Mouse (Mus musculus): ENCODE data around the gene Syce1l. TPM values are rescaled to one million over a fixed set of nuclear protein-coding genes. Genes with fewer than 3 reads are reported as not detected.

Syce1l gene
- not detected for polyA plus RNA-seq (2012; fragmentation: generic; extraction: Trizol)

DNA sequence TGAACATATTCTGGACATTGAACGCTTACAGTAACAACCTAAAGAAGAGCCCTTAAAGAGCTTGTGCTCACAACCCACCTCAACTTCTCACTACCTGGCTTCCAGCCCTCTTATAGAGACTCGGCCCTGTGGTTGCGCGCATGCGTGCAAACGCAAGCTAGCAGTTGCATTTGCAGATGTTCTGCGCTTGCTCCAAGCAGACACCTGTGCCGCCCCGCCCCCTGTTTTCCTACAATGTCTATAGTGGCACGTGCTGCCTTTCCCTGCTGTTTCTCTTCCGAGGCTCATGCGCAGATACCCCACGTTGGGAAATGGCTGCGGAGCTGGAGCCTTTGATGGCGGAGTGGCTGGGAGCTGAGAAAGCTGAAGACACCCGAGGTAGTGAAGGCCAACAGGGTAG is at the start of gene Syce1l:
TSS of gene Syce1l (plus strand) at position 288 of the 400 bp plus-strand sequence.

DNA sequence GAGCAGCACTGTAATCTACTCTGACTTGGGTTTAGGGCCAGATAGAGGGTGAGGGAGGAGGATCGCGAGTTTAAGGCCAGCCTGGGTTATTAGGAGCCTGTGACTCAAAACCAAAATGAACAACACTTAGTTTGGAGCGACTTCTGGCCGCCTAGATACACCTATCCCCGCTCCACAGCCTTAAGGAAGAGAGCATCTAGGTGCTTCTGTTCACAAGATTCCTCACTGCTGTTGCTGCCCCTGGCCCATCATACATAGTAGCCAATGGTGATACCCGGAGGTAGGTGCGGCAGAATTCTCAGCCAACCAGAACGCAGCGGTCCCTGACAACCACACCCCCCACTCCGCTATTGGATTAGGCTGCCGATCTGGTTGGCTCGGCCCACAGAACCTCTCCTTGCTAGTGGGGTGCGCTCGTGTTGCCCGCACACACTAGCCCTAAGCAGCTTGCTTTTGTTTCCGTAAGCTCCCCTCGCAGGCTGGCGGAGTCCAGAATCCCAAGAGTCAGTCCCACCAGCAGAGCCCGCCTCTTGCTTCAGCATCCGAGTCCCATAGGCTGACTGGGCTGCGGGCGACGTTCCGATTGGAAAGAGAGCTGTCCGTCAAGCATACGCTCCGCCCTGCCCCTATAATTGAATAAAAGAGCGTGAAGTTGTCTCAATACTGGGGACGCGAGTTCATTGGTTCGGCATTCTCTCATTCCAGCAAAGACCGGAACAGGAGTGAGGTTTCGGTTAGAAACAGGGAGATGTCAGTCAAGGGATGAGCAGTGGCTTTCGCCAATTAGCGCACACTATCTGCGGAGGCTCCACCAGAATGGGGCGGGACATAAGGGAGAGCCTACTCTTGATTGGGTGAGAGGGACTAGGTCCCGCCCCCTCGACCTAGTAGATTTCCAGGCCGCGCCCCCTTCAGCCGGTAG is 8.1 kb upstream of the Syce1l start, which contains the start of gene Mon1b:
TSS of gene Mon1b (plus strand) at position 918 of the 922 bp plus-strand sequence.

Other genes with a start within 250 kb of the Syce1l start
- gene Mon1b, start 7.6 kb upstream of the Syce1l start, polyA plus RNA-seq (2012; fragmentation: generic; extraction: Trizol): 1 to 10 TPM; 1.1 to 5.4 TPM
- gene Adamts18, start 205.5 kb downstream of the Syce1l start, polyA plus RNA-seq (2012; fragmentation: generic; extraction: Trizol): not detected